Mouse (Mus musculus) heart, adult 9 months (tissue): ENCODE measurements around the gene Rnf25.

ENCODE experiments used
- DNase-seq, 2 experiments: peaks; one replicate each; pipeline ENCODE4 v3.0.0; 2022; ENCODE audit warnings: low spot score in 2 of 2

Rnf25 gene

GRCm38 (mm10) chr1:74601267-74601962 lies at the start of gene Rnf25, which contains the start of gene Stk36:
TSS of gene Rnf25 (minus strand) at chr1:74601397.
TSS of gene Stk36 (plus strand) at chr1:74601445.
- DNase-seq, result peak; percentile 90 to 93

- DNase-seq, result no peak
Measured at GRCm38 (mm10) chr1:74643926-74644325, 42.7 kb upstream of the Rnf25 start.

GRCm38 (mm10) chr1:74643524-74643923 lies 42.3 kb upstream of the Rnf25 start:
- no peak for DNase-seq

GRCm38 (mm10) chr1:74632734-74633133 lies 31.5 kb upstream of the Rnf25 start:
- no peak for DNase-seq

GRCm38 (mm10) chr1:74628001-74628400 lies 26.8 kb upstream of the Rnf25 start:
- DNase-seq, result no peak

GRCm38 (mm10) chr1:74626076-74626475 lies 24.9 kb upstream of the Rnf25 start:
- no peak for DNase-seq

GRCm38 (mm10) chr1:74624183-74624582 lies 23.0 kb upstream of the Rnf25 start:
- DNase-seq, result no peak

GRCm38 (mm10) chr1:74600501-74601266 lies 513 bp downstream of the Rnf25 start:
- no peak for DNase-seq

- no peak for DNase-seq
Measured at GRCm38 (mm10) chr1:74594434-74594833, 6.8 kb downstream of the Rnf25 start.

- peak; percentile 99 for DNase-seq
Measured at GRCm38 (mm10) chr1:74587773-74588445, 13.3 kb downstream of the Rnf25 start, which contains the start of the genes Zfp142 and Bcs1l. TSS of gene Zfp142 (minus strand) at chr1:74588246. TSS of gene Bcs1l (plus strand) at chr1:74588289.

- no peak for DNase-seq
Measured at GRCm38 (mm10) chr1:74587233-74587772, 13.9 kb downstream of the Rnf25 start.

GRCm38 (mm10) chr1:74584616-74585398 lies 16.4 kb downstream of the Rnf25 start:
- peak; percentile 52 to 54 for DNase-seq

- no peak for DNase-seq
Measured at GRCm38 (mm10) chr1:74582621-74583020, 18.6 kb downstream of the Rnf25 start.

GRCm38 (mm10) chr1:74569739-74570719 lies 31.2 kb downstream of the Rnf25 start:
- DNase-seq, result no peak

- DNase-seq, result no peak
Measured at GRCm38 (mm10) chr1:74565834-74566233, 35.4 kb downstream of the Rnf25 start.

- DNase-seq, result no peak
Measured at GRCm38 (mm10) chr1:74559061-74559460, 42.1 kb downstream of the Rnf25 start.

- DNase-seq, result no peak
Measured at GRCm38 (mm10) chr1:74544184-74544583, 57.0 kb downstream of the Rnf25 start, which contains the start of gene Usp37. TSS of gene Usp37 (minus strand) at chr1:74544284.
